Mouse (Mus musculus): ENCODE results near the gene Zmiz2. TPM values are rescaled to one million over a fixed set of nuclear protein-coding genes. Genes with fewer than 3 reads are reported as not detected.
"Not testable (repeated sequence)": the region's sequence is repeated elsewhere in the genome, so short reads cannot be mapped to it uniquely, and the experiment has no call there.

Gene Zmiz2
- polyA plus RNA-seq, 1 experiment, result 119 TPM

- DNase-seq (ENCODE audit: extremely low spot score in 1 of 2, low spot score in 1 of 2), result no peak
Measured at GRCm38 (mm10) chr11:6418751-6419150, 29.9 kb downstream of the Zmiz2 start.

- not testable (repeated sequence) for DNase-seq (ENCODE audit: extremely low spot score in 1 of 2, low spot score in 1 of 2)
Measured at GRCm38 (mm10) chr11:6419156-6419555, 30.3 kb downstream of the Zmiz2 start.

GRCm38 (mm10) chr11:6420283-6420703 is 31.4 kb downstream of the Zmiz2 start:
- no peak for DNase-seq (ENCODE audit: extremely low spot score in 1 of 2, low spot score in 1 of 2)

GRCm38 (mm10) chr11:6420722-6421350 is 32.0 kb downstream of the Zmiz2 start:
- DNase-seq (ENCODE audit: extremely low spot score in 1 of 2, low spot score in 1 of 2), result no peak

- no peak for DNase-seq (ENCODE audit: extremely low spot score in 1 of 2, low spot score in 1 of 2)
Measured at GRCm38 (mm10) chr11:6430186-6430585, 41.3 kb downstream of the Zmiz2 start.

GRCm38 (mm10) chr11:6436442-6436841 is 47.6 kb downstream of the Zmiz2 start:
- peak in 1 of 2 experiments; percentile 36 for DNase-seq (ENCODE audit: extremely low spot score in 1 of 2, low spot score in 1 of 2)

- no peak for DNase-seq (ENCODE audit: extremely low spot score in 1 of 2, low spot score in 1 of 2)
Measured at GRCm38 (mm10) chr11:6437667-6438066, 48.8 kb downstream of the Zmiz2 start.

GRCm38 (mm10) chr11:6440171-6440570 is 51.3 kb downstream of the Zmiz2 start:
- no peak for DNase-seq (ENCODE audit: extremely low spot score in 1 of 2, low spot score in 1 of 2)

GRCm38 (mm10) chr11:6442566-6442965 is 53.7 kb downstream of the Zmiz2 start:
- no peak for DNase-seq (ENCODE audit: extremely low spot score in 1 of 2, low spot score in 1 of 2)

- DNase-seq (ENCODE audit: extremely low spot score in 1 of 2, low spot score in 1 of 2), result no peak
Measured at GRCm38 (mm10) chr11:6443102-6443501, 54.2 kb downstream of the Zmiz2 start.

- no peak for DNase-seq (ENCODE audit: extremely low spot score in 1 of 2, low spot score in 1 of 2)
Measured at GRCm38 (mm10) chr11:6443727-6444076, 54.8 kb downstream of the Zmiz2 start.

- peak; percentile 99 for DNase-seq (ENCODE audit: extremely low spot score in 1 of 2, low spot score in 1 of 2)
Measured at GRCm38 (mm10) chr11:6444077-6444853, 55.4 kb downstream of the Zmiz2 start, which contains the start of gene H2afv. Gene H2afv (minus strand): TSS chr11:6444443.

- no peak for DNase-seq (ENCODE audit: extremely low spot score in 1 of 2, low spot score in 1 of 2)
Measured at GRCm38 (mm10) chr11:6445441-6445840, 56.6 kb downstream of the Zmiz2 start.

- DNase-seq (ENCODE audit: extremely low spot score in 1 of 2, low spot score in 1 of 2), result no peak
Measured at GRCm38 (mm10) chr11:6445951-6446350, 57.1 kb downstream of the Zmiz2 start.

- no peak for DNase-seq (ENCODE audit: extremely low spot score in 1 of 2, low spot score in 1 of 2)
Measured at GRCm38 (mm10) chr11:6447493-6447892, 58.6 kb downstream of the Zmiz2 start.

- not testable (repeated sequence) for DNase-seq (ENCODE audit: extremely low spot score in 1 of 2, low spot score in 1 of 2)
Measured at GRCm38 (mm10) chr11:6448155-6448554, 59.3 kb downstream of the Zmiz2 start.

Other genes starting within 250 kb of the Zmiz2 start
- 0.27 TPM in 1 of 2 replicates, not detected in the other for gene A730071L15Rik, start 189.0 kb upstream of the Zmiz2 start, polyA plus RNA-seq (2012; rRNA removed)
- 96.6 and 104 TPM in 2 replicates for gene Nudcd3, start 188.7 kb upstream of the Zmiz2 start, polyA plus RNA-seq (2012; rRNA removed)
- gene Npc1l1, start 158.9 kb upstream of the Zmiz2 start, polyA plus RNA-seq (2012; rRNA removed), result 1.2 and 1.4 TPM in 2 replicates
- gene Ddx56, start 121.3 kb upstream of the Zmiz2 start, polyA plus RNA-seq (2012; rRNA removed), result 42.4 and 45.9 TPM in 2 replicates
- 126 and 128 TPM in 2 replicates for gene Tmed4, start 114.2 kb upstream of the Zmiz2 start, polyA plus RNA-seq (2012; rRNA removed)
- gene Ogdh, start 97.4 kb upstream of the Zmiz2 start, polyA plus RNA-seq (2012; rRNA removed), result 145 and 146 TPM in 2 replicates
- gene Ppia, start 26.4 kb downstream of the Zmiz2 start, polyA plus RNA-seq (2012; rRNA removed), result 2,434 and 2,505 TPM in 2 replicates
- 75.0 and 80.7 TPM in 2 replicates for gene H2afv, start 55.4 kb downstream of the Zmiz2 start, polyA plus RNA-seq (2012; rRNA removed)
- 102 and 103 TPM in 2 replicates for gene Purb, start 86.8 kb downstream of the Zmiz2 start, polyA plus RNA-seq (2012; rRNA removed)
- gene Myo1g, start 131.9 kb downstream of the Zmiz2 start, polyA plus RNA-seq (2012; rRNA removed), result 0.80 and 0.96 TPM in 2 replicates
- gene Ccm2, start 157.8 kb downstream of the Zmiz2 start, polyA plus RNA-seq (2012; rRNA removed), result 83.1 and 88.2 TPM in 2 replicates
- 52.2 and 64.5 TPM in 2 replicates for gene Nacad, start 217.0 kb downstream of the Zmiz2 start, polyA plus RNA-seq (2012; rRNA removed)
- gene Tbrg4, start 237.0 kb downstream of the Zmiz2 start, polyA plus RNA-seq (2012; rRNA removed), result 59.8 and 64.9 TPM in 2 replicates
- not detected in 2 replicates for gene Wap, start 249.6 kb downstream of the Zmiz2 start, polyA plus RNA-seq (2012; rRNA removed)